Mouse (Mus musculus) forebrain, embryonic 11.5 days (tissue): ENCODE measurements around the gene Pxn. TPM values are rescaled to one million over a fixed set of nuclear protein-coding genes. Genes with fewer than 3 reads are reported as not detected.

Experiments used
- ATAC-seq: fragments of 200-750 bp; cut with Nextera tagmentation; replicated peaks from 2 replicates; pipeline ENCODE4 v1.8.0; 2017; ENCODE audit warnings: moderate TSS enrichment; ENCODE audit not compliant: low FRiP score
- DNase-seq: peaks from one replicate; pipeline ENCODE4 v3.0.0-alpha.2; 2017; ENCODE audit warnings: low spot score
- H3K27ac ChIP-seq: fragments of 300-500 bp; sonication (generic); 2 replicates; pipeline ENCODE4 v1.5.1; 2014; ENCODE audit warnings: low read depth, low read length
- H3K27me3 ChIP-seq: fragments of 300-500 bp; sonication (generic); 2 replicates; pipeline ENCODE4 v1.6.1; 2014; ENCODE audit warnings: mild to moderate bottlenecking, low read length, mixed read lengths; ENCODE audit not compliant: control insufficient read depth, insufficient read depth
- H3K36me3 ChIP-seq: fragments of 300-500 bp; sonication (generic); 2 replicates; pipeline ENCODE4 v1.6.1; 2014; ENCODE audit warnings: mild to moderate bottlenecking, low read length, moderate library complexity, mixed read lengths; ENCODE audit not compliant: control insufficient read depth, insufficient read depth
- H3K4me1 ChIP-seq: fragments of 300-500 bp; sonication (generic); replicated peaks from 2 replicates; pipeline ENCODE4 v1.6.1; 2014; ENCODE audit warnings: low read length, mixed read lengths; ENCODE audit not compliant: control insufficient read depth, insufficient read depth
- H3K4me2 ChIP-seq: fragments of 300-500 bp; sonication (generic); 2 replicates; pipeline ENCODE4 v1.6.1; 2014; ENCODE audit warnings: low read depth, mild to moderate bottlenecking, low read length, moderate library complexity, mixed read lengths; ENCODE audit not compliant: severe bottlenecking
- H3K4me3 ChIP-seq: fragments of 300-500 bp; sonication (generic); 2 replicates; pipeline ENCODE4 v1.5.1; 2014; ENCODE audit warnings: low read depth, low read length
- H3K9ac ChIP-seq: fragments of 300-500 bp; sonication (generic); 2 replicates; pipeline ENCODE4 v1.6.1; 2014; ENCODE audit warnings: low read length
- H3K9me3 ChIP-seq: fragments of 300-500 bp; sonication (generic); 2 replicates; pipeline ENCODE4 v1.6.1; 2016; ENCODE audit warnings: low read length, mixed read lengths; ENCODE audit not compliant: control insufficient read depth
- WGBS: fragments of 180-500 bp; shearing (Covaris S2); extraction: QIAGEN DNeasy Blood & Tissue Kit; methylation state at CpG from one replicate; pipeline ENCODE4 v1.1.7; 2014; 5-methylcytosine and 5-hydroxymethylcytosine counted together
- polyA plus RNA-seq: library from polyadenylated mRNA; unstranded; fragments of >200 nt; fragmentation: Nextera tagmentation; extraction: Ambion mirVana; gene quantifications from 2 replicates; pipeline ENCODE4 v1.2.1, GENCODE M21; 2014

Pxn gene
- polyA plus RNA-seq, 1 experiment from 2014 or later, result 12.3 TPM

GRCm38 (mm10) chr5:115483947-115484920 lies 22.2 kb upstream of the Pxn start, which contains the start of gene Sirt4:
Gene Sirt4 (minus strand): TSS chr5:115484725.
- Histone ChIP-seq H3K27ac (0 out of 2 replicates have a peak within 1 kb of the TSS, but pooled peaks have one; percentile 18), H3K36me3 (no peaks in the 10 kb centered on the region)
- WGBS, result 8% methylated on average over 30 of the region's 30 CpGs

DNA sequence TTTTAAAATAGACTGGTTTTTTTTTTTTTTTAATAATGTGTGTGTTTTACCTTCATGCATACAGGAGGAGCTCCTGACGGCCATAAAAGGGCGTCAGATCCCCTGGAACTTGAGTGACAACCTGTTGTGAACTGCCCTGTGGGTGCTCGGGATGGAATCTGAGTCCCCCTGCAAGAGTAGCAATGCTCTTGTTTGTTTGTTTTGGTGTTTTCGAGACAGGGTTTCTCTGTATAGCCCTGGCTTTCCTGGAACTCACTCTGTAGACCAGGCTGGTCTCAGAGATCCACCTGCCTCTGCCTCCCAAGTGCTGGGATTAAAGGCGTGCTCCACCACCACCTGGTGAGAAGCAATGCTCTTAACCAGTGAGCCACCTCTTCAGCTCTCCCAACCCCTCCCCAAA lies 21.5 kb upstream of the Pxn start:
- Histone ChIP-seq H3K27me3 (peaks cover 19% of the 10 kb centered on the region), H3K4me3 (no peak overlapping the region; the same call in 1 of the 2 replicates), H3K36me3 (no peaks in the 10 kb centered on the region), H3K9ac (no peak overlapping the region), H3K4me2 (peak overlapping the region; percentile 55; the same call in 1 of the 2 replicates), H3K27ac (no peak overlapping the region), H3K4me1 (peaks cover 7% of the 10 kb centered on the region; the same call in 1 of the 2 replicates), H3K9me3 (no peaks in the 10 kb centered on the region)
- ATAC-seq, result no peak
- no peak for DNase-seq
- 71% methylated on average over 5 of the region's 5 CpGs for WGBS

More at GRCm38 (mm10) chr5:115483947-115484920, 22.2 kb upstream of the Pxn start, which contains the start of gene Sirt4:
- ATAC-seq (peak; percentile 83), DNase-seq (peak; percentile 88)
- Histone ChIP-seq H3K4me3 (peak within 1 kb of the TSS; percentile 35), H3K9ac (peak within 1 kb of the TSS; percentile 67), H3K27me3 (peaks cover 23% of the 10 kb centered on the region), H3K4me1 (peaks cover 7% of the 10 kb centered on the region; the same call in 1 of the 2 replicates), H3K4me2 (peak within 1 kb of the TSS; percentile 55), H3K9me3 (no peaks in the 10 kb centered on the region)

GRCm38 (mm10) chr5:115485489-115486205 lies 20.8 kb upstream of the Pxn start:
- ATAC-seq, result no peak
- no peak overlapping the region for H3K27ac ChIP-seq
- DNase-seq, result no peak
- H3K36me3 ChIP-seq, result no peaks in the 10 kb centered on the region
- H3K9me3 ChIP-seq, result no peaks in the 10 kb centered on the region
- peaks cover 6% of the 10 kb centered on the region; the same call in 1 of the 2 replicates for H3K4me1 ChIP-seq
- no peak overlapping the region for H3K4me2 ChIP-seq
- H3K27me3 ChIP-seq, result peaks cover 16% of the 10 kb centered on the region
- WGBS, result 88% methylated on average over 18 of the region's 18 CpGs
- no peak overlapping the region for H3K4me3 ChIP-seq
- no peak overlapping the region for H3K9ac ChIP-seq

DNA sequence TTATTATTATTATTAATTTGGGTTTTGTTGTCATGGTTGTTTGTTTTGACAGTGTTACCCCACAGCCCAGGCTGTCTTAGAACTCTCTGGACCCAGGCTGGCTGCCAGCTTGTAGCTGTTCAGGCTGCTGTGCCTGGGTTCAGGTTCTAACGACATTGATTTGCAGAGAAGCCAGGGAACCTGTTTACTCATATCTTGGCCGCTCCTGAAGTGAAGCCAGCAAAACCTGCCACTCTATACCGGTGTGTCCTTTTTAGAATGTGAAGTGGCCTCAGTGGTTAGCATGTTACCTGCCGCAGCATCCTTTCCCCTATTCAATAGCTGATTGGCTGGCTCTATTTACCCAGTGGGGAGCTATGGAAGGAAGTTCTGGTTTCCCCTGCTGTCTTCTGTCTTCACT lies 19.8 kb upstream of the Pxn start:
- DNase-seq, result no peak

GRCm38 (mm10) chr5:115487353-115487752 lies 19.1 kb upstream of the Pxn start:
- H3K36me3 ChIP-seq, result no peaks in the 10 kb centered on the region
- DNase-seq, result no peak
- H3K9me3 ChIP-seq, result no peaks in the 10 kb centered on the region
- peaks cover 10% of the 10 kb centered on the region; the same call in 1 of the 2 replicates for H3K4me1 ChIP-seq
- ATAC-seq, result no peak
- no peak overlapping the region for H3K27ac ChIP-seq
- H3K4me2 ChIP-seq, result no peak overlapping the region
- H3K27me3 ChIP-seq, result peaks cover 5% of the 10 kb centered on the region
- no peak overlapping the region for H3K4me3 ChIP-seq
- no peak overlapping the region for H3K9ac ChIP-seq
- 79% methylated on average over 8 of the region's 8 CpGs for WGBS

More for the DNA sequence above, 19.8 kb upstream of the Pxn start:
- Histone ChIP-seq H3K9ac (no peak overlapping the region), H3K4me1 (peaks cover 7% of the 10 kb centered on the region; the same call in 1 of the 2 replicates), H3K9me3 (no peaks in the 10 kb centered on the region), H3K36me3 (no peaks in the 10 kb centered on the region), H3K4me2 (no peak overlapping the region), H3K4me3 (no peak overlapping the region), H3K27ac (no peak overlapping the region), H3K27me3 (peaks cover 9% of the 10 kb centered on the region)
- 61% methylated on average over 4 of the region's 4 CpGs for WGBS
- ATAC-seq, result no peak

DNA sequence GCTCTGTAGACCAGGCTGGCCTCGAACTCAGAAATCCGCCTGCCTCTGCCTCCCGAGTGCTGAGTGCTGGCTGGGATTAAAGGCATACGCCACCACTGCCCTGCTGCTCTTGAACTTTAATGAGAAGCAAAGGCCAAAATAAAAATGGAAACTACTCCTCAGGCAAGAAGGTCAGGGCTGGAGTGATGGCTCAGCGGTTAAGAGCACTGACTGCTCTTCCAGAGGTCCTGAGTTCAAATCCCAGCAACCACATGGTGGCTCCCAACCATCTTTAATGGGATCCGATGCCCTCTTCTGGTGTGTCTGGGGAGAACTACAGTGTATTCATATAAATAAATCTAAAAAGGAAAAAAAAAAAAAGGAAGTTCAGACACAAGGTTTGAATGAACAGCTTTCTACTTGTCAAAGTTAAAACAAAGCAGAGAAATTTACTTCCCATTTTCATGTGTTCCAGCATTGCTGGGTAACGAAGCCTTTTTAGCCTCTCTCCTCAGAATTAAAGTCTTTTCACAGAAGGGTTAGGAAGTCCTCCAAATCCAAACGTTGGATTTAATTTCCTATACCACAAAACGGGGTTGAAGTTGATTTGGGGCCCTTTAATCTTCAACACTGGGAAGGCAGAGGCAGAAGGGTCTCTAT lies 18.4 kb upstream of the Pxn start:
- Histone ChIP-seq H3K9ac (no peak overlapping the region), H3K4me3 (no peak overlapping the region), H3K4me2 (no peak overlapping the region), H3K36me3 (no peaks in the 10 kb centered on the region), H3K27me3 (peaks cover under 1% of the 10 kb centered on the region; the same call in 1 of the 2 replicates), H3K4me1 (peaks cover 6% of the 10 kb centered on the region; the same call in 1 of the 2 replicates), H3K9me3 (no peaks in the 10 kb centered on the region), H3K27ac (no peak overlapping the region)
- ATAC-seq (no peak), DNase-seq (no peak)
- 79% methylated on average over 9 of the region's 9 CpGs for WGBS

DNA sequence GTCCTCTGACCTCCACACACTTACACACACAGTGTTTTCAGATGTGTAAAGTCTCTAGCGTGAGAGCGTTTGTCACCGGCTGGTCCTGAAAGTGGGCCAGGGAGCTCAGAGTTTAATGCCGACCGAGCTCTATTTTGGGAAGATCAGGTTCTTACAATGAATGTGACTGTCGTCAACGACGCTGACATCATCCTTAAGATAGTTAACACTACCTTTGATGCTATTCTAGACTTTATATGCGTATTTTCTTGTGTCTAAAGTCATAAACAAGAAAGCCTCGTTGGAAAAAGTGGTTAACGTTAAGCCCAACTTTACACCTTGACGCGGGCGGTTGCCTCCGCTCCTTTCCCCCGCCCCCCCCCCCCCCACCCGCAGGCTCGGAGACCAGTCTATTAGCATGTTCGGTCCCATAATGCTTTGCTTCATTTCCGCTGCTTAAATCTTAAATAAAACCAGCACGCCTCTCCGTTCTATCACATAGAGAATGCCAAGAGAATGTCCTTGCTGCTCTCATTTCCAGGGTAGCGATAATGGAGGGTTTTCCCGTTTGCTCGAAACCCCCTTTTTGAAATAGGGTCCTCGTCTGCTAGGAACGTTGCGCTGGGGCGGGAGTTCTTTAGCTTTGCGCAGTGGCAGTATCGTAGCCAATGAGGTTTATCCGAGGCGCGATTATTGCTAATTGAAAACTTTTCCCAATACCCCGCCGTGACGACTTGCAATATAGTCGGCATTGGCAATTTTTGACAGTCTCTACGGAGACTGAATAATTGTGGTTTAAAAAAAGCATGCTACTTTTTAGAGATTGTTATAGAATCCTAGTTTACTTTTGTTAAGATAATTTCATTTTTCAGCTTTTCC lies 17.4 kb upstream of the Pxn start:
- Histone ChIP-seq H3K9me3 (no peaks in the 10 kb centered on the region), H3K27me3 (no peaks in the 10 kb centered on the region), H3K36me3 (no peaks in the 10 kb centered on the region), H3K4me2 (peak overlapping the region; percentile 70), H3K27ac (peak overlapping the region; percentile 100), H3K4me1 (peaks cover 4% of the 10 kb centered on the region; the same call in 1 of the 2 replicates), H3K4me3 (peak overlapping the region; percentile 28), H3K9ac (peak overlapping the region; percentile 74)
- DNase-seq, result peak; percentile 84
- peak; percentile 78 for ATAC-seq
- WGBS, result under 1% methylated on average over 38 of the region's 39 CpGs
